Mouse (Mus musculus) brain, embryonic 18.5 days (tissue): Measurements from ENCODE around the gene Slc30a3.
"Not testable (repeated sequence)": the region's sequence is repeated elsewhere in the genome, so short reads cannot be mapped to it uniquely, and the experiment has no call there.

ENCODE experiments used
- DNase-seq: peaks from one replicate; pipeline ENCODE4 v3.0.0-alpha.2; 2012; ENCODE audit warnings: low read depth, low spot score

Slc30a3 gene

DNA sequence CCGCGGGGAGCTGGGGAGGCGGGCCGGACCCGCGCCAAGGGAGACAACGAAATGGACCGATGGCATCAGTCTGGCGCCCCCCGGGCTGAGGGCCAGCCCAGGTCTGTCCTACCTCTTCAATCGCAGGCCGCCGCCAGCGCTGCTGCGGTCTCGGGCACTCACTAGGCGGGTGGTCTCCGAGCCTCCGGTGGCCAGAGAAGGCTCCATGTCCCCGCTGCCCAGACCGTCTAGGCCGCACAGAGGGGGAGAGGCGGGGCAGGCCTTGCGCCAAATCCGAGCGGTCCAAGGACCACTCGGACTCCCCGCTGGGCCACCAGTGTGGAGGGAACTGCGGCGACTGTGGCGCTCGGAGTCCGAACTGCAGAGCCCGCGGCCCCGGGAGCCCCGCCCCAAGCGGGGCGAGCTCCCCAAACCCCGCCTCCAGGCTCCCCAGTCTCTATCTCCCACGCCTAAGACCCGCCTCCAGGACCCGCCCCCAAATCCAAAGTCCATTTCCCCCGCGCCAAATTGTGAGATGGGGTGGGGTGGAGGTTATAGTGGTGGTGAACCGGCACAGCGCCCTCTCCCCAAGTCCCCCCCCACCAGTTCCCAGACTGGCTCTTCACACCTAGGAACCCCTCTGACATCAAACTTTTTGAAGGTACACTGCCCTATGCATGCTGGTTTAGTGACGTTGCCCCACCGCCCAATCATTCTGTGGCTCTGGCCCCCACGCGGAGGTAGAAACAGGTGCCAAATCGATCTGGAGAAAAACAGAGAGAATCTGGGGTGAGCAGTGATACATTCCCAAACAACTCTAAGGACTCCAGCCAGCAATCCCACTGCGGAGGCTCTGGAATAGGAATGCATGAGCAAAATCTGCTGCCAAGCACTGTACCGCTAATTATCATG is 14.6 kb downstream of the Slc30a3 start:
- DNase-seq: no peak

- no peak for DNase-seq
These were observed 15.6 kb downstream of the Slc30a3 start for GRCm38 (mm10) chr5:31092231-31092975.

DNA sequence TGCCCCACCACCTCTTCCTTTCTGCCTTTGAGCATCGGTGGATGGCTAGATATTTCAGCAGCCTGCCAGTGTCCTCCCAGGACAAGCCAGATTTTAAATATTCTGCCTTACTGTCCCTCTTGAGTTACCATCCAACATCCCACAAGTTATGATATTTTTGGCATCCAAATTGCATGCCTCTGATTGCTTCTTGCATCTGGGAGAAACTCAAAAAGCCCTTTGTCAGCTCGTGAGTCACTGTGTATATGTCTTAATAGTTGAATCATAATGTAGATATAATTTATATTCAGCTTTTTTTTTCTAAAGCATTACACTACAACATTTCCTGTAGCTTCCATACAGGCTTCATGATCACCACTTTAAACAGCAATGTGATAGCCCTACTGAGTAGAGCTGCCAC is 20.9 kb downstream of the Slc30a3 start:
- DNase-seq: no peak

GRCm38 (mm10) chr5:31086606-31087005 is 21.4 kb downstream of the Slc30a3 start:
- DNase-seq: no peak

- no peak for DNase-seq
These were observed 24.1 kb downstream of the Slc30a3 start for GRCm38 (mm10) chr5:31083949-31084348.

DNA sequence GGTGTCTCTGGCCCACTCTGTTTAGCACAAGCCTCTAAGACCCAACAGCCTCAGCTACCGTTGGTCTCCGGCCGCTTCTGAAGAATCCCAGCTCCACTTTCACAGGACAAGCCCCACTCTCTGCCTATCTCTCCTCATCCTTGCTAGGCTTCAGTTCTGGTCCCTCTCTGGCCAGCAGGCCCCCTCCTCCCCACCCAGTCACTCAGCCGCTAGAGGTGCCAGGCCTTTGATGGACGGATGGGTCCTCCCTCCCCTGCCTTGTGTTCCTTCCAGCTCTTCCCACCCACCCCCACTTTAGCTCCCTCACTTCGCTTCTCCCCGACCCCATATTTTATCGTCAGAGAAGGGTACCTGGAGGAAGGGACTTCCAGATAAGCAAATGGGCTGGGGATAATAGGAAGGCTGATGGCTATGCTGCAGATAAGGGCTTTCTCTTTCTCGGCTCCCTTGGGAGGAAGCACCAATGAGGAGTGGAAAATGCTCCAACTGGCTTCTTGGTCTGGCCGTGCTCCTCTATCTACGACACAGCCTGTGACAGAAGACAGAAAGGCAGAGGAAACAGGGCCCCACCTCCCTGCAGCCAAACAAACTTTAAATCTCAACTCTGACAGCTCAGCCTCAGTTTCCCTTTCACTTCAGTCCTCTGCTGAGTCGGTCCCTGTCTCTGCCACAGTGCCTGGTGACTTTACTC is 25.0 kb downstream of the Slc30a3 start:
- no peak for DNase-seq

GRCm38 (mm10) chr5:31082355-31082754 is 25.7 kb downstream of the Slc30a3 start:
- DNase-seq: no peak

DNA sequence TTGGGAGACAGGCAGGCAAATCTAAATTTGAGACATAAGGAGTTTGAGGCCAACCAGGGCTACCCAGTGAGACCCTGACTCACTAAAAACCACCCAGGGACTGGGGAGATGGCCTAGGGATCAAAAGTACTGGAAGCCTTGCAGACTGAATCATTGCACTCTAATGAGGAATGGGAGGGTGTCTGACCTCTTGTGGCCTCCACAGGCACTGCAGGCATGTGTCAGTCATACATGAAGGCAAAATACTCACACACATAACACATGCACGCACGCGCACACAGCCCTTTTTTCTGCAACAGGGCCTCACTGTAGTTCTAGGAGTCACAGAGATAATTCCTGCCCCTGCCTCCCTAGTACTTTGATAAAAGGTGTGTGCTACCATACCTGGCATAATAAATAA is 26.7 kb downstream of the Slc30a3 start:
- no peak for DNase-seq

- DNase-seq: no peak
These were observed 27.3 kb downstream of the Slc30a3 start for GRCm38 (mm10) chr5:31080795-31081164.

- DNase-seq: peak; percentile 20
These were observed 27.8 kb downstream of the Slc30a3 start for GRCm38 (mm10) chr5:31080059-31080794.

DNA sequence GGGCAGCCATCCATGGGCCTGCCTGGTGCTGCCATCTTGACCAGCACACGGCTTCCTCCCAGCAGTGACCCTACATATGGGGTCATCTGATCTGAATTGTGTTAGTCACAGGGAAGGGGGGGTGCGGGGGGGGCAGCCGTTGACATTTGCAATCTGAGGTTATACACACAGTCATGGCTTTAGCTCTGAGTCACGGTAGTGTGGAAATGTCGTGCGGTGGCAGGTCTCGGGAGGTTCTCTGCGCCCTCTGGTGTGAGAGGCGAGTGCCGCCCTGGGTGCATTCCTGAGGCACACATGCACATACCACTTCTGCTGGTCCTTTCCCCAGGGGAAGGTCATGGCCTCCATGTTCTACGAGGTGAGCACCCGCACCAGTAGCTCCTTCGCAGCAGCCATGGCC is 31.7 kb downstream of the Slc30a3 start:
- DNase-seq: no peak

DNA sequence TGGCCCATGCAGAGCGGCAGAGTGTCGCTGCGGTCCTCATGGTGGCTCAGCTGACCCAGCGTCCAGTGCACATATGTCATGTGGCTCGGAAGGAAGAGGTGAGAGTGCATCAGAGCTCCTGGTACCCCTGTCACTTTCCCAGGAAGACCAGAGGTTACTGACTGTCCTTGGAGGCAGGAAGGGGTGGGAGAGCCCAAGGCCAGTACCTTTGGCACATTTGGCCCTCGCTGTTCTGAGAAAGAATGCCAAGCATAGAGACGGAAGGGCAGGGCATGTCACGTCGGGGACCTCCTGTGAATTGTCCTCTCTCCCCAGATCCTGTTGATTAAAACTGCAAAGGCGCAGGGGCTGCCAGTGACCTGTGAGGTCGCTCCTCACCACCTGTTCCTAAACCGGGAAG is 34.9 kb downstream of the Slc30a3 start:
- DNase-seq: no peak

DNA sequence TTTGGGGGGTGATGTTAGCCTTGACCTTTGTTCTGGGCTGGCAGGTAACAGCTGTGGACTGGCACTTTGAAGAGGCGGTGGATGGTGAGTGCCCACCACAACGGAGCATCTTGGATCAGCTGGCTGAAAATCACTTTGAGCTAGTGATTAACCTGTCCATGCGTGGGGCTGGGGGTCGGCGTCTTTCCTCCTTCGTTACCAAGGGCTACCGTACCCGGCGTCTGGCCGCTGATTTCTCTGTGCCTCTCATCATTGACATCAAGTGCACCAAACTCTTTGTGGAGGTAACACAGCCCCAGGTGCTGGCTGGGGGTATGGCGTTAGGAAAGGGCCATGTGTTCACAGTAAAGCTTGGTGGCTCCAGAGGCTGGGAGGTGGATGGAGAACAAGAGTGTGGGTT is 36.2 kb downstream of the Slc30a3 start:
- no peak for DNase-seq

DNA sequence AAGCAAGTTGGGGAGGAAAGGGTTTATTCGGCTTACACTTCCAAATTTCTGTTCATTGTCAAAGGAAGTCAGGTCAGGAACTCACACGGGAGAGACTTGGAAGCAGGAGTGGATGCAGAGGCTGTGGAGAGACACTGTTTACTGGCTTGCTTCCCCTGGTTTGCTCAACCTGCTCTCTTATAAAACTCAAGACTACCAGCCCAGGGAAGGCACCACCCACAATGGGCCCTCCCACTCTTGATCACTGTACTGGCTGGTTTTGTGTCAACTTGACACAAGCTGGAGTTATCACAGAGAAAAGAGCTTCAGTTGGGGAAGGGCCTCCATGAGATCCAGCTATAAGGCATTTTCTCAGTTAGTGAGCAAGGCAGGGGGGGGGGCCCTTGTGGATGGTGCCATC is 37.0 kb downstream of the Slc30a3 start:
- no peak for DNase-seq

- DNase-seq: no peak
These were observed 38.2 kb downstream of the Slc30a3 start for GRCm38 (mm10) chr5:31069810-31070209.

- no peak for DNase-seq
These were observed 52.6 kb downstream of the Slc30a3 start for GRCm38 (mm10) chr5:31055216-31056140.

GRCm38 (mm10) chr5:31054261-31055215 is 53.5 kb downstream of the Slc30a3 start, which contains the start of gene Cad:
Gene Cad, plus strand, starts transcription at chr5:31054780.
- peak; percentile 81 for DNase-seq

- not testable (repeated sequence) for DNase-seq
These were observed 54.3 kb downstream of the Slc30a3 start for GRCm38 (mm10) chr5:31053728-31054127.

- no peak for DNase-seq
These were observed 57.6 kb downstream of the Slc30a3 start for GRCm38 (mm10) chr5:31050427-31050826.
